Mouse (Mus musculus) G1E (cell line): ENCODE measurements around the gene Nsf. TPM values are rescaled to one million over a fixed set of nuclear protein-coding genes. Genes with fewer than 3 reads are reported as not detected.
"Not testable (repeated sequence)": the region's sequence is repeated elsewhere in the genome, so short reads cannot be mapped to it uniquely, and the experiment has no call there.

Experiments used
- ATAC-seq: 2 replicates; pipeline ENCODE4 v1.8.0; 2016; ENCODE audit warnings: mild to moderate bottlenecking; ENCODE audit not compliant: insufficient number of reproducible peaks, poor library complexity, low FRiP score, severe bottlenecking; ENCODE audit errors: extremely low read depth
- DNase-seq: peaks from one replicate; pipeline ENCODE4 v3.0.0; 2012; ENCODE audit warnings: low spot score
- H3K27me3 ChIP-seq: 2 replicates; pipeline ENCODE4 v1.6.1; 2012; ENCODE audit warnings: mild to moderate bottlenecking, low read length, inconsistent platforms; ENCODE audit not compliant: insufficient read depth
- H3K36me3 ChIP-seq: replicated peaks from 2 replicates; pipeline ENCODE3; 2012; ENCODE audit warnings: mild to moderate bottlenecking, inconsistent platforms
- H3K4me1 ChIP-seq: 2 replicates; pipeline ENCODE4 v1.6.1; 2012; ENCODE audit warnings: low read depth, low read length, inconsistent platforms, mixed read lengths; ENCODE audit not compliant: insufficient read depth
- H3K4me3 ChIP-seq: 2 replicates; pipeline ENCODE4 v1.5.1; 2012; ENCODE audit warnings: low read depth, mild to moderate bottlenecking, inconsistent platforms, low read length, moderate library complexity, mixed read lengths
- H3K9me3 ChIP-seq: replicated peaks from 2 replicates; pipeline ENCODE4 v1.6.1; 2012; ENCODE audit warnings: inconsistent platforms
- CTCF ChIP-seq: IDR thresholded peaks from 2 replicates; pipeline ENCODE4 v1.5.1; 2012; ENCODE audit warnings: low read depth, low read length, inconsistent platforms, mixed read lengths
- GATA1 ChIP-seq: IDR thresholded peaks from 2 replicates; pipeline ENCODE4 v1.6.1; 2012; ENCODE audit warnings: borderline replicate concordance, low read length, inconsistent platforms, mixed read lengths
- GATA2 ChIP-seq: IDR thresholded peaks from 2 replicates; pipeline ENCODE4 v1.6.1; 2012; ENCODE audit warnings: low read depth, low read length, inconsistent platforms, borderline replicate concordance
- POLR2AphosphoS5 ChIP-seq: IDR thresholded peaks from 2 replicates; pipeline ENCODE4 v1.6.1; 2012; ENCODE audit warnings: low read depth, low read length, inconsistent platforms; ENCODE audit not compliant: insufficient replicate concordance
- TAL1 ChIP-seq: conservative IDR thresholded peaks from 2 replicates; pipeline ENCODE4 v1.6.1; 2012; ENCODE audit warnings: low read depth, low read length, inconsistent platforms, mixed read lengths
- polyA plus RNA-seq: library from polyadenylated mRNA; stranded (reverse); fragments of >175 nt; gene quantifications from 2 replicates; pipeline ENCODE4 v1.2.3, GENCODE M21; 2012
- total RNA-seq, 2 experiments: library from RNA; stranded (forward) in 1 of 2; stranded (reverse) in 1 of 2; fragments of 200-1000 nt in 1 of 2; fragments of >200 nt in 1 of 2; fragmentation: Nextera tagmentation in 1 of 2; gene quantifications; 2 replicates each; pipeline ENCODE4 v1.2.3; 2014 to 2017

Gene Nsf
- total and polyA plus RNA-seq, 3 experiments, result 4.1 to 49.6 (median 47.3) TPM

DNA sequence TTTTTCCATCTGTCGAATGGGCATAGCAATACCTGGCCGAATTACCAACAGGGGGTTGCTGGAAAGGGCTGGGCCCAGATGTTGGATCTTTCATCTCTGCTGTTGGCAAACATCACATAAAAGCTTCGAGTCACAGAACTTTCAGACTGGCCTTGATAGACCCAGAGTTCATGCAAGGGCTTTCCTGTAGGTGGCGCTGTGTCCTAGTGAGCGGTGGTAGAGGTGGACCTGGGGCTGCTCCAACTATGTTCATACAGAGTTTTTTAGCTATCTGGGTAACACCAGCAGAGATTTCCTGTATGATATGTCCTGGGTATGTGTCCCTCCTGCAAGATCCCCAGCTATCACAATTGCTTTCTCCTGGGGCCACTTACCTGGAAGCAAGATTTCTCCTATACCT lies 43.5 kb upstream of the Nsf start:
- DNase-seq, result peak; percentile 33

DNA sequence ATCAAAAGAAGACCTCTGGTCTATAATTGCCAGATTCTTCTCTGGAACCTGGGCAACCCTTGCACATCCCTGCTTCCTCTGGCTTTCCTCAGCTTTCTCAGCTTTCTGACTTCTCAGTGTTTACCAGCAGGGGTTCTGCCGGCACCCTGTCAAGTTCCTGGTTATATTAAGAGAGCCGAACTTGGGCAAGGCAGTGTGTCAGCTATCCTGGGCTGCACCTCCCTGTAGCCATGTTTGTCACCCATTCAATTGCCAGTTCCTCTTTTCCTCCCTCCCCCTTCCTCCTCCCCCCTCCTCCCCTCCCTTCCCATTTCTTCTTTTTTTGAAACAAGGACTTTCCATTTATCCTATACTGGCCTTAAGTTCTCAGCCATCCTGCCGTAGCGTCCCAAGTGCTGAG lies 38.8 kb upstream of the Nsf start:
- no peak for TF ChIP-seq CTCF
- TF ChIP-seq GATA1, result no peak
- TF ChIP-seq POLR2AphosphoS5, result no peak
- no peak for TF ChIP-seq GATA2
- no peak for TF ChIP-seq TAL1
- H3K4me3 ChIP-seq, result no peak overlapping the region
- H3K9me3 ChIP-seq, result no peaks in the 10 kb centered on the region
- ATAC-seq (no peak), DNase-seq (no peak)
- no peaks in the 10 kb centered on the region for H3K4me1 ChIP-seq
- 0 out of 2 replicates have a peak, but pooled peaks cover under 1% of the 10 kb centered on the region for H3K27me3 ChIP-seq
- H3K36me3 ChIP-seq, result peaks cover 18% of the 10 kb centered on the region

More for the DNA sequence above, 43.5 kb upstream of the Nsf start:
- Histone ChIP-seq H3K36me3 (peaks cover under 1% of the 10 kb centered on the region), H3K4me1 (peaks cover 3% of the 10 kb centered on the region; the same call in 1 of the 2 replicates), H3K27me3 (peaks cover 8% of the 10 kb centered on the region), H3K4me3 (no peak overlapping the region), H3K9me3 (no peaks in the 10 kb centered on the region)
- no peak for ATAC-seq
- TF ChIP-seq GATA1, result no peak
- no peak for TF ChIP-seq GATA2
- TF ChIP-seq POLR2AphosphoS5, result no peak
- TF ChIP-seq TAL1, result no peak
- peak; percentile 84 for TF ChIP-seq CTCF

GRCm38 (mm10) chr11:103990049-103990557 lies 36.2 kb upstream of the Nsf start:
- not testable (repeated sequence) for H3K4me3 ChIP-seq, H3K9me3 ChIP-seq, H3K4me1 ChIP-seq, H3K27me3 ChIP-seq, ATAC-seq, DNase-seq
- H3K36me3 ChIP-seq, result peaks cover 36% of the 10 kb centered on the region

DNA sequence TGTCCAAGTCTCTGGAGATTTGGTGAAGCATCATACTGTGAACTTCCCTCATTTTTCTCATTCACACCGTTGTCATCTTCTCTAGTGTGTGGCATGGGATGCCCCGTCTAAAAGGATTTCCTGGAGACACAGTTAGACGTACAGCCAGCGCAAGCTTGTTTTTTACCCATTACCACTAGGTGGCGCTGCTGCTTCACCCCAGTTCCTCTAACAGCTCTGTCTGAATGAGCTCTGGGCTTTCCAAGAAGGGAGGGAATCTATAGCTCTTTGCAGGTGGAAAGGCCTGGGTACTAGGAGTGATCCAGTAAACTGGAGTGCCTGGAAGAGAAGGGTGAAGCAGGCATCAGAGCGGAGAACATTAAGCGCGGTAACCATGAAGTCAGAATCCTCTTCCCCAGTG lies 33.6 kb upstream of the Nsf start:
- DNase-seq, result peak; percentile 44

DNA sequence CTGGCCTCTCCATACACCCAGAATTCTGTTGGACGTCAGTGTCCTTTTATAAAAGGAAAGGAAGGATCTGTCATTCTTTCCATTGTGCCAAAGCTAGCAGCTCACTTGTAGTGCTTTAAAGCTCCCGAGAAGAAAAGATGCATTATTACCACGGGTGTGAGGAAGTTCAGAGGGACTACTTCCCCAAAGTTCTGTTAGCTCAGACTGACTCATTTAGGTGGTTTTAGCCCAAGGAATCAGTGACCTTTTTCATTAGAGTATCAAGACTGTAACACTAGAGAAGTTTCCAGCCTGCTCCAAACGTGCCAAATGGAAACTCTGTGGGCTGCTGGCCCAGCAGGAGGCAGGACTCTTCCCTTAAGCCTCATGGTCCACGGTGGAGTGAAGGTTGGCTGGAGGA lies 30.2 kb upstream of the Nsf start:
- ATAC-seq (no peak), DNase-seq (no peak)
- Histone ChIP-seq H3K36me3 (peaks cover 76% of the 10 kb centered on the region), H3K4me3 (no peak overlapping the region), H3K27me3 (no peaks in the 10 kb centered on the region), H3K4me1 (no peaks in the 10 kb centered on the region), H3K9me3 (no peaks in the 10 kb centered on the region)
- TF ChIP-seq GATA2, result no peak
- TF ChIP-seq TAL1, result no peak
- no peak for TF ChIP-seq CTCF
- TF ChIP-seq POLR2AphosphoS5, result no peak
- TF ChIP-seq GATA1, result no peak

More for the DNA sequence above, 33.6 kb upstream of the Nsf start:
- H3K9me3 ChIP-seq, result no peaks in the 10 kb centered on the region
- H3K36me3 ChIP-seq, result peaks cover 59% of the 10 kb centered on the region
- no peaks in the 10 kb centered on the region for H3K4me1 ChIP-seq
- 0 out of 2 replicates have a peak, but pooled peaks have one; percentile 4 for ATAC-seq
- H3K4me3 ChIP-seq, result no peak overlapping the region
- H3K27me3 ChIP-seq, result no peaks in the 10 kb centered on the region
- TF ChIP-seq TAL1, result no peak
- TF ChIP-seq CTCF, result peak; percentile 85

DNA sequence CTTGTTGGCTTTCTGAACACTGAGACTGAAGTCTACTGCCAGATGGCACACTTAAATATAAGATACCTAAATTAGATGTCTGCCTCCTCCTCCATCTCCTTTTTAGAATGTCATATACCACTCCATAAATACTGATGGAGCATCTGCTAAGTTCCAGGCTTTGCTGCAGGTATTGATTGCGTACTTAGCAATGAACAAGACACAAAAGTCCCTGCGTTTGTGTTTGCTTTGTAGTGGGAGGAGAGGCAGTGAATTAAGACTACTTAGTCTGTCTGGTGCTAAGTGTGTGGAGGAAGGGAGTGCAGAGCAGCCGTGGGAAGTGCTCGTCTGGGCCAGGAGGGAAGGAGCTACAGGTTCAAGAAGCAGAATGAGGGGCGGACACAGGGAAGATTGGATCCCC lies 28.0 kb upstream of the Nsf start:
- TF ChIP-seq GATA1, result no peak
- TF ChIP-seq TAL1, result no peak
- TF ChIP-seq GATA2, result no peak
- no peak for TF ChIP-seq CTCF
- TF ChIP-seq POLR2AphosphoS5, result no peak
- DNase-seq (no peak), ATAC-seq (no peak)
- Histone ChIP-seq H3K36me3 (peaks cover 83% of the 10 kb centered on the region), H3K4me1 (no peaks in the 10 kb centered on the region), H3K27me3 (no peaks in the 10 kb centered on the region), H3K4me3 (no peak overlapping the region), H3K9me3 (no peaks in the 10 kb centered on the region)

DNA sequence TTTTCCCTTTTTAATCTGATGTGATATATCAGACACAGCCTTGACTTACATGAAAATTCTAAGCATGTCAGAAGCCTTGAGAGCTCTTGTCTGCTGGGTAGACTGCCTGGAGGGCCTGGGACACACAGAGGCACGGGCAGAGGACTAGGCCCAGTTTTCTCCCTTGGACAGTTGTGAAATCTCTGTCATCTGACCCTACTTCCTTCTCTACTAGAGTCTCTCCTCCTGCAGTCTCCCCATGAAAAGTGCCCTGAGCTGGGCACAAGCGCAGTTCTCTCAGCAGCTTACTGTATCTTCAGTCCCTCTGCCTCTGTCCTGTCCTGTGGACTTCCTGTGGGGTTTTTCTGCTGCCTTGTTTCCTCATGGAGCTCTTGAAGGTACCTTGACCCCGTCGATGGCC lies 25.5 kb upstream of the Nsf start:
- Histone ChIP-seq H3K27me3 (no peaks in the 10 kb centered on the region), H3K4me1 (no peaks in the 10 kb centered on the region), H3K9me3 (no peaks in the 10 kb centered on the region), H3K4me3 (no peak overlapping the region), H3K36me3 (peaks cover 85% of the 10 kb centered on the region)
- DNase-seq (no peak), ATAC-seq (no peak)
- no peak for TF ChIP-seq GATA1
- TF ChIP-seq POLR2AphosphoS5, result no peak
